Mouse (Mus musculus): ENCODE data around the gene Acad10. TPM values are rescaled to one million over a fixed set of nuclear protein-coding genes. Genes with fewer than 3 reads are reported as not detected.
A peak's percentile ranks its signal among the peaks of the same experiment; 100 is the strongest.
"Not testable (repeated sequence)": the region's sequence is repeated elsewhere in the genome, so short reads cannot be mapped to it uniquely, and the experiment has no call there.

Acad10 gene
- polyA plus RNA-seq, 1 experiment from 2014 or later = 1.4 TPM

- Histone ChIP-seq H3K4me1 (ENCODE audit: control insufficient read depth, insufficient read depth, low read depth, low read length) (no peaks in the 10 kb centered on the region), H3K9me3 (ENCODE audit: control insufficient read depth, low read length) (no peaks in the 10 kb centered on the region), H3K27ac (ENCODE audit: low read depth, low read length) (no peak overlapping the region), H3K4me2 (ENCODE audit: low read length) (no peak overlapping the region), H3K36me3 (ENCODE audit: control insufficient read depth, insufficient read depth, low read length) (no peaks in the 10 kb centered on the region), H3K9ac (ENCODE audit: low read depth, low read length) (no peak overlapping the region), H3K4me3 (ENCODE audit: low read length) (no peak overlapping the region), H3K27me3 (replicated peaks; ENCODE audit: control insufficient read depth, insufficient read depth, low read length) (no peaks in the 10 kb centered on the region)
- WGBS = 92% methylated on average over 5 of the region's 5 CpGs
- no peak for ATAC-seq
Measured at GRCm38 (mm10) chr5:121634668-121635067, 25.6 kb downstream of the Acad10 start.

GRCm38 (mm10) chr5:121632804-121633203, 27.5 kb downstream of the Acad10 start:
- no peak overlapping the region for H3K9ac ChIP-seq (ENCODE audit: low read depth, low read length)
- WGBS = 47% methylated on average over 3 of the region's 3 CpGs
- ATAC-seq = no peak

GRCm38 (mm10) chr5:121631106-121631647, 29.1 kb downstream of the Acad10 start:
- H3K4me1 ChIP-seq (ENCODE audit: control insufficient read depth, insufficient read depth, low read depth, low read length); H3K36me3 ChIP-seq (ENCODE audit: control insufficient read depth, insufficient read depth, low read length); H3K27me3 ChIP-seq (replicated peaks; ENCODE audit: control insufficient read depth, insufficient read depth, low read length); H3K4me2 ChIP-seq (ENCODE audit: low read length); H3K4me3 ChIP-seq (ENCODE audit: low read length); ATAC-seq; H3K9me3 ChIP-seq (ENCODE audit: control insufficient read depth, low read length); H3K9ac ChIP-seq (ENCODE audit: low read depth, low read length); H3K27ac ChIP-seq (ENCODE audit: low read depth, low read length): not testable (repeated sequence)
- WGBS = 67% methylated on average over 6 of the region's 9 CpGs

More at GRCm38 (mm10) chr5:121632804-121633203, 27.5 kb downstream of the Acad10 start:
- Histone ChIP-seq H3K27ac (ENCODE audit: low read depth, low read length) (no peak overlapping the region), H3K4me2 (ENCODE audit: low read length) (no peak overlapping the region), H3K27me3 (replicated peaks; ENCODE audit: control insufficient read depth, insufficient read depth, low read length) (no peaks in the 10 kb centered on the region), H3K4me1 (ENCODE audit: control insufficient read depth, insufficient read depth, low read depth, low read length) (no peaks in the 10 kb centered on the region), H3K9me3 (ENCODE audit: control insufficient read depth, low read length) (no peaks in the 10 kb centered on the region), H3K36me3 (ENCODE audit: control insufficient read depth, insufficient read depth, low read length) (no peaks in the 10 kb centered on the region), H3K4me3 (ENCODE audit: low read length) (no peak overlapping the region)

- H3K4me1 ChIP-seq (ENCODE audit: control insufficient read depth, insufficient read depth, low read depth, low read length) = no peaks in the 10 kb centered on the region
- ATAC-seq = no peak
- H3K9me3 ChIP-seq (ENCODE audit: control insufficient read depth, low read length) = no peaks in the 10 kb centered on the region
- H3K9ac ChIP-seq (ENCODE audit: low read depth, low read length) = no peak overlapping the region
- no peak overlapping the region for H3K27ac ChIP-seq (ENCODE audit: low read depth, low read length)
- H3K36me3 ChIP-seq (ENCODE audit: control insufficient read depth, insufficient read depth, low read length) = no peaks in the 10 kb centered on the region
- H3K4me2 ChIP-seq (ENCODE audit: low read length) = no peak overlapping the region
- WGBS = 0% methylated on average over 1 of the region's 1 CpGs
- H3K27me3 ChIP-seq (replicated peaks; ENCODE audit: control insufficient read depth, insufficient read depth, low read length) = no peaks in the 10 kb centered on the region
- H3K4me3 ChIP-seq (ENCODE audit: low read length) = no peak overlapping the region
Measured at GRCm38 (mm10) chr5:121627871-121628270, 32.4 kb downstream of the Acad10 start.

GRCm38 (mm10) chr5:121623241-121623640, 37.1 kb downstream of the Acad10 start:
- no peak for ATAC-seq

GRCm38 (mm10) chr5:121621102-121621501, 39.2 kb downstream of the Acad10 start:
- no peak for ATAC-seq
- Histone ChIP-seq H3K9ac (ENCODE audit: low read depth, low read length) (no peak overlapping the region), H3K36me3 (ENCODE audit: control insufficient read depth, insufficient read depth, low read length) (no peaks in the 10 kb centered on the region), H3K4me2 (ENCODE audit: low read length) (no peak overlapping the region), H3K27ac (ENCODE audit: low read depth, low read length) (no peak overlapping the region), H3K4me1 (ENCODE audit: control insufficient read depth, insufficient read depth, low read depth, low read length) (peaks cover 7% of the 10 kb centered on the region), H3K4me3 (ENCODE audit: low read length) (no peak overlapping the region), H3K27me3 (replicated peaks; ENCODE audit: control insufficient read depth, insufficient read depth, low read length) (no peaks in the 10 kb centered on the region), H3K9me3 (ENCODE audit: control insufficient read depth, low read length) (no peaks in the 10 kb centered on the region)
- over 99% methylated on average over 5 of the region's 5 CpGs for WGBS

More at GRCm38 (mm10) chr5:121623241-121623640, 37.1 kb downstream of the Acad10 start:
- Histone ChIP-seq H3K9me3 (ENCODE audit: control insufficient read depth, low read length) (no peaks in the 10 kb centered on the region), H3K36me3 (ENCODE audit: control insufficient read depth, insufficient read depth, low read length) (no peaks in the 10 kb centered on the region), H3K27me3 (replicated peaks; ENCODE audit: control insufficient read depth, insufficient read depth, low read length) (no peaks in the 10 kb centered on the region), H3K9ac (ENCODE audit: low read depth, low read length) (no peak overlapping the region), H3K4me2 (ENCODE audit: low read length) (no peak overlapping the region), H3K4me3 (ENCODE audit: low read length) (no peak overlapping the region), H3K4me1 (ENCODE audit: control insufficient read depth, insufficient read depth, low read depth, low read length) (peaks cover 7% of the 10 kb centered on the region), H3K27ac (ENCODE audit: low read depth, low read length) (no peak overlapping the region)
- WGBS = 91% methylated on average over 3 of the region's 3 CpGs

GRCm38 (mm10) chr5:121618592-121619513, 41.5 kb downstream of the Acad10 start, which contains the start of gene Acad12:
Acad12 (minus strand) TSS chr5:121618938.
- Histone ChIP-seq H3K9ac (ENCODE audit: low read depth, low read length) (peak within 1 kb of the TSS; percentile 85), H3K4me3 (ENCODE audit: low read length) (peak within 1 kb of the TSS; percentile 79), H3K27ac (ENCODE audit: low read depth, low read length) (peak within 1 kb of the TSS; percentile 86), H3K4me2 (ENCODE audit: low read length) (peak within 1 kb of the TSS; percentile 84), H3K4me1 (ENCODE audit: control insufficient read depth, insufficient read depth, low read depth, low read length) (peaks cover 7% of the 10 kb centered on the region), H3K9me3 (ENCODE audit: control insufficient read depth, low read length) (no peaks in the 10 kb centered on the region), H3K36me3 (ENCODE audit: control insufficient read depth, insufficient read depth, low read length) (no peaks in the 10 kb centered on the region), H3K27me3 (replicated peaks; ENCODE audit: control insufficient read depth, insufficient read depth, low read length) (no peaks in the 10 kb centered on the region)
- peak; percentile 92 for ATAC-seq
- 1% methylated on average over 53 of the region's 58 CpGs for WGBS

- H3K9ac ChIP-seq (ENCODE audit: low read depth, low read length); H3K4me3 ChIP-seq (ENCODE audit: low read length); H3K27me3 ChIP-seq (replicated peaks; ENCODE audit: control insufficient read depth, insufficient read depth, low read length); H3K27ac ChIP-seq (ENCODE audit: low read depth, low read length); H3K4me2 ChIP-seq (ENCODE audit: low read length); H3K9me3 ChIP-seq (ENCODE audit: control insufficient read depth, low read length); H3K36me3 ChIP-seq (ENCODE audit: control insufficient read depth, insufficient read depth, low read length); ATAC-seq; H3K4me1 ChIP-seq (ENCODE audit: control insufficient read depth, insufficient read depth, low read depth, low read length): not testable (repeated sequence)
- WGBS = 84% methylated on average over 3 of the region's 3 CpGs
Measured at GRCm38 (mm10) chr5:121614921-121615320, 45.4 kb downstream of the Acad10 start.

- H3K4me2 ChIP-seq (ENCODE audit: low read length) = no peak overlapping the region
- no peak for ATAC-seq
- no peaks in the 10 kb centered on the region for H3K36me3 ChIP-seq (ENCODE audit: control insufficient read depth, insufficient read depth, low read length)
- no peaks in the 10 kb centered on the region for H3K27me3 ChIP-seq (replicated peaks; ENCODE audit: control insufficient read depth, insufficient read depth, low read length)
- 84% methylated on average over 6 of the region's 6 CpGs for WGBS
- no peaks in the 10 kb centered on the region for H3K9me3 ChIP-seq (ENCODE audit: control insufficient read depth, low read length)
- H3K4me1 ChIP-seq (ENCODE audit: control insufficient read depth, insufficient read depth, low read depth, low read length) = no peaks in the 10 kb centered on the region
- no peak overlapping the region for H3K27ac ChIP-seq (ENCODE audit: low read depth, low read length)
- no peak overlapping the region for H3K9ac ChIP-seq (ENCODE audit: low read depth, low read length)
- H3K4me3 ChIP-seq (ENCODE audit: low read length) = no peak overlapping the region
Measured at GRCm38 (mm10) chr5:121612036-121612435, 48.3 kb downstream of the Acad10 start.
